Mouse (Mus musculus) retina, embryonic 14.5 days (tissue): ENCODE data around the gene Ppib.

ENCODE experiments used
- DNase-seq: peaks from one replicate; pipeline ENCODE4 v3.0.0-alpha.2; 2015; ENCODE audit warnings: low spot score

The Ppib gene

GRCm38 (mm10) chr9:66078072-66078471 lies 18.1 kb downstream of the Ppib start:
- DNase-seq: no peak

DNA sequence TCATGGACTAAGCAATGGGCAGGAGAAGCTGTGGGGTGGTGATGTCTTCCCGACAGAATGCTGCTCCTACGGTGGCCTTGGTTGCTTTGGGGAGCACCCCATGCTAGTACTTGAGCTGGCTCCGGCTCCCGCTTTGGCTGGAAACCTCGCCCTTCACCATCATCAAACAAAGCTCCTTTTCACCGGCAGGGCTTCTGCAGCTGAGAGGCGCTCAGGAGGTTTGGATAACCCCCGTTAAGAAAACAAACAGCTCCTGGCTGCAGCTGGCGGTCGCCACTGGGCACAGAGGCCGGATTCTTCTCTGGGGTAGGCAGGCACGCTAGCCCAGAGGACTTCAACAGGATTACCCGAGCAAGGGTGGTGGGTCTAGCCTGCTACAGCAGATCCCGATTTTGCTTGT lies 18.5 kb downstream of the Ppib start:
- DNase-seq: no peak

DNA sequence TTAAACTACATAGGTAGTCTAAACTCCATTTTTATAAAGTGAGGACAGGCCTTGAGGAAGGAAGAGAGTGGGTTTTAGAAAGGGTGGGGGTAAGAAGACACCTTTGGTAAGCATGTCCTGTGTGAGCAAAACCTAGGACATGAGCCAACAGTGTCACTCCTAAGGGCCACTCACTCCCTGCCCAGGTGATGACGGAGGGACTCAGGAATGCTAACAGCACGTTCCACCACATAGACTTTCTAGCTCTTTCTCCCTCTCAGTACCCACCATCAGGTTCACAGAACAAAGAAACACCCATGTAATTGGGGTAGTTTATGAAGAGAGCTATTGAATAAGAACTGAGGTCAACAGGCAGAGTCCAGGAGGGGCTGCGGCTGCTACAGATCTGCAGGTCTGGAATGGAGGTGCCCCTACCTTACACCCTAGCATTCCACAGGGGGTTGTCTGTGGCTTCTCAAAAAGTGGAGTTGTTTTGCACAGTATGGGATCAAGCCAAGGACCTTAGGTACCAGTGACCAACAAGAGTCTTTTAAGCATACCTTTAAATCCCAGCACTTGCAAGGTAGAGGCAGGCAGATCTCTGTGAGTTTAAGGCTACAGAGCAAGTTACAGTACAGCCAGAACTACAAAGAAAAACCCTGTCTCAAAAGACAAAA lies 20.9 kb downstream of the Ppib start:
- DNase-seq: no peak

- DNase-seq: no peak
Measured at GRCm38 (mm10) chr9:66081999-66082398, 22.0 kb downstream of the Ppib start.

DNA sequence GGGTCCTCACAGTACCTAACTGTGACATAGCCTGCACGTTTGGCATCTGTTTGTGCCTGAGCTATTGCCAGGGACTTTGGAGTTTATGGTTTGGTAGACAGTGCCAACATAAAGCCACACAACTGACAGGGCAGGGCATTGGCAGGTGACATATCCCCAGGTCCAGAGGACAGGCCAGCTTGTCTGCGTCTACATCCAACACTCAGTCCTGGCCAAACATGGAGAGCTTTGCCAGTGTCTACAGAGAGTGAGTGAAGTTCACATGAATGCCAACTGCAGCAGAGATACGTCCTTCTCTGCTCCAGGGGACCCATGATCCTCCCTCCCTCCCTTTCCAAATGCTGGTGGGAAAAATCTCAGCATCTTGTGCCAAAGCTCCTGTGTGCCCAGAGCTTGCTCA lies 24.1 kb downstream of the Ppib start:
- no peak for DNase-seq

GRCm38 (mm10) chr9:66087062-66087461 lies 27.0 kb downstream of the Ppib start:
- no peak for DNase-seq

DNA sequence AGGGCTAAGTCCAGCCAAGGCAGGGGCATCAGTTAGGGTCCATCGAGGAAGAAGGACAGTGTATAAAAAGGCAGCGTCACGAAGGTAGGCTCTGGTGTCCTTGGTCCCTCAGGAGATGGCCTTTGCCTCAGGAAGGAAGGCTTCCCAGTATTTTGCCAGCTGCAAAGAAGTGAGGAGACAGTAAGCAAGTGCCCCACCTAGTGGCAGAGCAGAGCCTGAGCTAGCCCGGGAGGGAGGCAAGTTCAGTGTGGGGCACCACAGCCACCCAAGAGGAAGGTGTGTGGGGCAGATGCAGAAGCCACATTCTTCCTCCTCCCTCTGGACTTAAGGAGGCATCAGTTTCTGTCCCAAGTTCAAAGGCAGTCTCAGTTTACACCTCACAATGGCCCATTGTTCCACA lies 28.4 kb downstream of the Ppib start:
- DNase-seq: peak; percentile 76

GRCm38 (mm10) chr9:66090593-66091244 lies 30.7 kb downstream of the Ppib start:
- no peak for DNase-seq

GRCm38 (mm10) chr9:66091327-66092231 lies 31.6 kb downstream of the Ppib start:
- no peak for DNase-seq

GRCm38 (mm10) chr9:66092664-66093063 lies 32.6 kb downstream of the Ppib start:
- no peak for DNase-seq

DNA sequence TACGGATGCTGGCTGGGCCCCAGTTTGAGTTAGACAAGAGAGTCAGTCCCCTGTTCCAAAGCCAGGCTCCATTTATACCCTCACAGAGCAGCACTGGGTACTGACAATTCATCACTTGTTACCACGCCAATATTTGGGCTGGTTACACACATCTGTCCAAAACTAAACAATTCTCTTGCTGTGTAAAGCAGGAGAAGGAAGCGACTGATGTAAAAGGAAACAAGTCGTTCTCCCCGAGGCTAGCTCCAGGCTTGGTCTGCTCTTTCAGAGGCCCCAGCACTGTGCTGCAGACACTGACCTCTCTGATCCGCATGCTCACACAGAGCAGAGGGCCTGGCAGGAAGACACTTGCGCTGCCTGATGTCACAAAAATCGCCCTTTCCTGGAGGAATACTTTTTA lies 41.6 kb downstream of the Ppib start:
- DNase-seq: no peak

- DNase-seq: no peak
Measured at GRCm38 (mm10) chr9:66102668-66103067, 42.6 kb downstream of the Ppib start.

- DNase-seq: no peak
Measured at GRCm38 (mm10) chr9:66104601-66105000, 44.6 kb downstream of the Ppib start.

DNA sequence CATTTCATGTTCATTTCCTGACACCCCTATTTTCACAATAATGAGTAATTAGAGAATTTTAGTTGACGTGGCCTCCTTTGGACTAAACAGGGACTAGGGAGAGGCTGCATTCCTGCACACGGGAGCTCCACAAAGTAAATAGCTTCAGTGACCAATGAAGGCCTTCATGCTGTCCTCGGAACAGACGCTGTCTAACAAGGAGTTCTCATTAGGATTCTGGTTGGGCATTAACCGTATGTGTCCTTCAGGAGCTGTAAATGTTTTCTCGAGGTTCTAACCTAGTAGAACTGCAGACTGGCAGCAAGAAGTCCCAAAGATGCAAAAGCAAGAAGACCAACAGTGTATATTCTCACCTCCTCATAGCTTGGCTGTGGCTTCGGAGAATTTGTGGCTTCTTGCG lies 45.1 kb downstream of the Ppib start:
- no peak for DNase-seq

- DNase-seq: no peak
Measured at GRCm38 (mm10) chr9:66109574-66109973, 49.6 kb downstream of the Ppib start.

GRCm38 (mm10) chr9:66110126-66110525 lies 50.1 kb downstream of the Ppib start:
- no peak for DNase-seq

DNA sequence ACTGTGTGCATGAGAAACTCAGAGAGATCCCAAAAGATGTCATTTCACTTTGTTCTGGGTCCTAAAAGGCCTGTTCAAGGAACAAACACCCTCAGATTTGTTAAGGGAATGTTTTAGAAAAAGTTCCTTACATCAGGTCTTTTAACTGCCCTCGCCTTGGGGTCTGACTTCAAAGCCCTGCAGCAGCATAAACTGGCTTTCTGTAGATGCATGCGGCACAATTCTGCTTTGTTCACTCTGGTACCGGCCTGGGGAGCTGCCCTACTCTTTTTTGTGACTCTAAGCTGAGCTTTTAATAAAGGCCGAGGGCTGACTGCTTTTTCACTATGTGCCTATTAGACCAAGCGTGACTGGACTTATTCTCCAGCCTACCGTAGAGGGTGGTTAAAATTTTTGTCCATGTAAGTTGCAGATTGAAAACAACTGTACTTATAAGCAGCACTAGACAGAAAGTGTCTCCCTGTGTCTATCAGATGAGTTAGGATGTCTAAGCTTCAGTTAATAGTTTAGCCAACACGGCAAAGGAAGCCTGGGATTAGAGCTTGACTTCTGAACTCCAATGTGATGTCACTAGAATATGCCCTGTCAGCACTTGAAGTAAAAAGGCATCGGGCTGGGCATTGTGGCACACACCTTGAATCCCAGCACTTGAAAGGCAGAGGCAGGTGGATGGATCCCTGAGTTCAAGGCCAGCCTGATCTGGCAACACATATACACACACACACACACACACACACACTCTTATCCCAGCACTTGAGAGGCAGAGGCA lies 50.8 kb downstream of the Ppib start:
- DNase-seq: no peak

GRCm38 (mm10) chr9:66114341-66114740 lies 54.3 kb downstream of the Ppib start:
- no peak for DNase-seq
